Mouse (Mus musculus): Measurements from ENCODE around the gene Brsk1.
A peak's percentile ranks its signal among the peaks of the same experiment; 100 is the strongest.

Brsk1 gene

DNA sequence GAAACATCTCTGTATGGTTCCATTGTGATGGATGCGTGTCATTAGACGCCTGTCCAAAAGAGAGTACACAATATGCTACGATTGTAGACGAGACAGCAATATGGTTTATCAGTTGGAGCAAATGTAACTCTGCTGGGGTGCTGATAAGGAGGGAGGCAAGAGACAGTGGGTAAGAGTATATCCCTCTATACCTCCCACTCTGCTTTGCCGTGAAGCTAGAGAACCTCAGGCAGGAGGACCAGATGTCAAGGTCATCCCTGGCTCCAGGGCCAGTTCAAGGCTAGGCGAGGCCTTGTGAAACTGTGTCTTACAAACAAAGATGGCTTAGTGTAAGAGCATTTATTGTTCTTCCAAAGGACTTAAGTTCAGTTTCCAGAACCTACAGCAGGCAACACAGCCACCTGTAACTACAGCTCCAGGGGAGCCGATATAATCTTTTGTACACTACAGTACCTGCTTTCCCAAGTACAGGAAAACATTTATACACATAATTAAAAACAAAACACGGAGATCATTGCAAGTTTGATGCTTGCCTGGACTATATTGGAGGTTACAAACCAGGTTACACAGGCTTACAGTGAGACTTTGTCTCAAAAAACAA, 19.6 kb upstream of the Brsk1 start:
- no peak for DNase-seq

DNA sequence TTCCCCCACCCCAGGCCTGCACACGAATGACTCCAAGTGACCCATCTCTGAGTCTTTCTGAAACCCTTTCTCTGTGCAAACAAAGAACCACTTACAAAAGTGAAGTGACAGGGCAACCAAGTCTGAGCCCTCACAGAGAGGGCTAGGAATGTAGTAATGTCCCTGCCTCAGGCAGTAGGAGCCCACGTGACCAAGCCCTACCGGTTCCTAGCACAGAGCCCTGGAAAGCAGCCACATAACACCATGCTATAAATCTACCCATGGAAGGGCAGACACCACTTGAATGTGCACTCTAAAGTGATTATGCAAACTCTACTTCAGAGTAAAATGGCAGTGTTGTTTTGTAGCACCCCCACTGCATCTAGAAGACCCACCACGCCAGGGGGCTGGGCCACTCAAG, 18.4 kb upstream of the Brsk1 start:
- DNase-seq, result no peak

DNA sequence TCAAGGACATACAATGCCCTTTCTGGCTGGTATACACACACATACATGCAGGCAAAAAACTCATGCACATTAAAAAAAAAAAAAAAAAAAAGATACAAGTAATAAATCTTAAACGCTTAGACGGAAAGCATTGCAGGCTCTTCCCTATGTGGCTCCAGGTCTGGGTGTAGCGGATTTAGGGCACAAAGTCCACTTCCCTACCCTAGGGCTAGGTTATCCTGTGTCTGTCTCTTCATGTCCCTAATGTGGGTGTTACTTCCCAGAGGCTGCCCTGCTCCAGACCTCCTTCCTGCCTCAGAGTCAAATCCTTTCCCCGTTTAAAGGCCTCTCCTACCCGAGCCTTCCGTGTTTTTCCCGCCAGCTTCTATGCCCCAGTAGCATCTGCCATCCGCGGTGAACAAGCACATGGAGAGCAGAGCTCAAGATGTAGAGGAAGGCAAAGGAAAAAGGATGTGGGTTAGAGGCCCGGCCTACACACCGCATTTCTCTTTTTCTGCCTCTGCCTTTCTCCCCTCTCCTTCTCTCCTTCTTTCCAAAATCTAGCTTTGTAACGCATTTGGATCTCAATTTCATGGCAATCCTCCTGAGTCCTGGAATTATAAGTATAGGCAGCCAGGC, 16.2 kb upstream of the Brsk1 start:
- DNase-seq, result no peak

DNA sequence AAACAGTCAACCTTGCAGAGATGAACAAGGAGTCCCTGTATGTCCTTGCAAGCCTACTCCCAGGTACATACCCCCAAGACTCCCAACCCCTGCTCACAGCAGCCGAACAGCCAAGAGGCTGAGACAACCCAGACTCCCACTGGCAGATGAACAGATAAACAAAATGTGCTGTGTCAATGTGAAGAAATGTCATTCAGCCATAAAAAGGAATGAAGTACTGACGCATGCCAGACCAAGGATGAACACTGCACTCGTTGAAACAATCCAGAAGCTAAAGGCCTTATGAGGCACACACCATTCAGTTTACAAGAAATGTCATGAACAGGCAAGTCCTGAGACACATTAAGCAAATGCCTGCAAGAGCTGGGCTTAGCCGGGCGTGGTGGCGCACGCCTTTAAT, 15.2 kb upstream of the Brsk1 start:
- no peak for DNase-seq

DNA sequence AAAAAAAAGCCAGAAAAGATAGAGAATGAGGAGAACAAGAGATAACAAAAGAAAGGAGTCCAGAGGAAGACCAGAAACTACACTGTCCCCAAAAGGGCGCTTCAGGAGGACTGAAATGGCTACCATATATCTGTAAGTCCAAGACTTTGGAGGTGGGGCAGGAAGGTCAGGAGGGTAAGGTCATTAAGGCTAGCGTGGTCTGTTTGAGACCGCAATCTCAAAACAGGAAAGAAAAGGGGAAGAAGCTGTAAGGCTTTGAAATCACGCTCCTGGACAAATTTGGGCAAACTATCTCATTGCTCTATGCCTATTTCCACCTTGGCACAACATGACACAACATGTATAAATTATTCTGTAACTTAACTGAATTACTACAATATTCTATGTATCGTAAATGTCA, 7.1 kb upstream of the Brsk1 start:
- no peak for DNase-seq

DNA sequence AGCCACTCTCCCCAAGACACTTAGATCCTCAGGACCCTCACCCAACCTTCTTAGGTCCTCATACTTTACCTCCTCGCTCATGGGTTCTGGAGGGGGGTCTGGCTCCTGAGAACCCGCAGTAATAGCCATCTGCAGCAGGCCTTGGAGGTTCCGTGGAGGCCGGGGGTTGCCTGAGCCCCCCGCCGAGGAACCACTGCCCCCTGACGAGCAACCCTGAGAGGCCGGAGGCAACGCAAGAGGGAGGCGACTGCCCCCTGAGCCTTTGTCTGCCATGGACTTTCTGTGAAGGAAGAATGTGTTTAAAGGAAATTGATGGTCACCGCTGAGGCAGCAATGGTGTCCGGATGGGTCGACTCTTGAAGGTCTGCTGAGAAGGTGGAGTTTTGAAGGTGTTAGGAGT, 6.2 kb upstream of the Brsk1 start:
- no peak for DNase-seq

DNA sequence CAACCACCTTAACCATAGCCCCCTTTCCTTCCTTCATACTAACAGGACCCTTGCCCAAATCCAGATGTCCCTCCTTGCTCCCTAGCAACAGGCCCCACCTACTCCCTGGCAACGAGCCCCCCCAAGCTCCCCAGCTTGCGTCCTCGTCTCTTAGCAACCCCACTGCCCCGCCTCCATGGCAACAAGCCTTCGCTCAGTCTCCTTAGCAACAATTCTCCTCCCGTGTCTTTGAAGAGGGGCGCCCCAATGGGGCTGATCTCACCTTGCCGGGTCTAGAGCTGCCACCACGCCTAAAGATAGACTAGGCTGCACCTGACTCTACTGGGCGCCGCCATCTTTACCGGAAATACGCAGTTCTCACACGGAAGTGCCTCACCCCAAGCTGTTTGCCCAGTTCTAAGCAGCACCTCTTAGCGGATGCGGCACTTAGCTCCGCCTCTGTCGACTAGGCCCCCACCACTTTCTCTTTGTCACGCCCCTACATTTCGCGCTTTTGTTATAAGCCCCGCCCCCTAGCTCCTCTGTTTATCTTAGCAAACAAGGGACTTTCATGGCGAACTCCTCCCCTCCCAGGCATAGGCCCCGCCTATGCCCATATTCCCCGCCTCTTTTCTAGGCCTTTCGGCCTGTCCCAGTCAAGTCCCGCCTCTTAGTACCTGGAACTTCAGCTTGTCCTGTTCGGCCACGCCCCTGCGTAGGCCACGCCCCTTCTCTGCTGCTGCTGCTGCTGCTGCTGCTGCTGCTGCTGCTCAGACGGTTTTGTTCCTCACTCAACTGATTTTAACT, 5.6 kb upstream of the Brsk1 start, which contains the start of gene Hspbp1:
TSS of gene Hspbp1 (minus strand) at position 437 of the 786 bp plus-strand sequence.
- DNase-seq, result peak; percentile 87

DNA sequence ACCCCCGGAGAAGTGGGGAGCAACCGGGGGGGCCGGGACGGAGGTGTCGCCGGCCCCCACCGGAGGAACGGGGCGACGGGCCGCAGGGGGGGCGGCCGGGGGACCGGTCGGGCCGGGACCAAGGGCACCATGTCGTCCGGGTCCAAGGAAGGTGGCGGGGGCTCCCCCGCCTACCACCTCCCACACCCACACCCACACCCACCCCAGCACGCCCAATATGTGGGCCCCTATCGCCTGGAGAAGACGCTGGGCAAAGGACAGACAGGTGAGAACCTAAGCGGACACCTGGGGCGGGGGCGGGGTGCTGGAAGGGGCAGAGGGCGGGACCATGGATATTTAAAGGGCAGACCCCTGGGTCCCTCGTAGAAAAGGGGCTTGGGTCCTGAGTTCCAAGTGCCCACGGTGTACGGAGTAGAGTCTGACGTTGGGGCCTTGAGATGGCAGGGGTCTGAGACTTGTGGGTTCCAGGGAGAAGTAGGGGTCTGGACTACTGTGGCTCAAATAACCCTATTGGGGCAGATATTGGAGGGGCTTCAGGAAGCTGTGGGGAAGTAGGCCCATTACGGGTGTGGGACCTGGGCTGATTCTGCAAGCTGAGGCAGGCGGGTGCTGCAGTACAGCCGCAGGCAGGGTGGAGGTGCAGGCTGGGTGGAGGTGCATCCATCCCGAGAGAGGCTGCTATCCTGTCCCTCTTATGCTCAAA, 698 bp downstream of the Brsk1 start:
- peak; percentile 52 for DNase-seq

DNA sequence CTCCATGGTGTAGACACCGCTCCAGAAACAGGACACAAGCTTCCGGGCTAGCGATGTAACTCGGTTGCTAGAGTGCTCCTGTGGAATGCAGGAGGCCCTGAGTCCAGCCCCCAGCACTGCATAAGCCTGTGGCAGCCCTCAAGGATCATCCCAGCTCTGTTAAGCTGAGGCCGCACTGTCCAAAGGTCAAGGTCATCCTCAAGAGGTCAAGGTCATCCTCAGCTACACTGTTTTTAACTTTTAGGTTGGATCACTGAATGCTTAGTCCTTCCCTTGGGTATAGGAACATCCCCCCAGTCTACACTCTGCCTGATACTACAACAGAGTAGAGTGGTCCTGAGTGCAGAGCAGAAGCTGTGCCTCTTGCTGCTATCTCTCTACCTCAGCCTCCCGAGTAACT, 2.6 kb downstream of the Brsk1 start:
- DNase-seq, result no peak

DNA sequence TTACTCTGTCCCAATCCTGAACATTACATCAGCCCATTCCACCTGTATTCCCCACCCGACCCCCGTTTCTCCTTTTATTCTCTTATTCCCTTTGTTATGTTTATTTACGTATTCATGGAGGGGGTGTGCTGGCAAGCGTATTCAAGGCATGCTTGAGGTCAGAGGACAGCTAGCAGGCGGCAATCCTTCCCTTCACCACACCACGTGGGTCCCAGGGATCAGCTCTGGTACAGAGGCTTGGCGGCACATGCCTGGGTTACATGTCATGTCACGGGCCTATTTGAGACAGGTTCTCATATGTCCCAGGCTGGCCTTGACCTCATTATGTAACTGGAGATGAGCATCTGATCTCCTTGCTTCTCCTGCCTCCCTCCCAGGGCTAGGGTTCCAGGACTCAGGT, 11.9 kb downstream of the Brsk1 start:
- no peak for DNase-seq

DNA sequence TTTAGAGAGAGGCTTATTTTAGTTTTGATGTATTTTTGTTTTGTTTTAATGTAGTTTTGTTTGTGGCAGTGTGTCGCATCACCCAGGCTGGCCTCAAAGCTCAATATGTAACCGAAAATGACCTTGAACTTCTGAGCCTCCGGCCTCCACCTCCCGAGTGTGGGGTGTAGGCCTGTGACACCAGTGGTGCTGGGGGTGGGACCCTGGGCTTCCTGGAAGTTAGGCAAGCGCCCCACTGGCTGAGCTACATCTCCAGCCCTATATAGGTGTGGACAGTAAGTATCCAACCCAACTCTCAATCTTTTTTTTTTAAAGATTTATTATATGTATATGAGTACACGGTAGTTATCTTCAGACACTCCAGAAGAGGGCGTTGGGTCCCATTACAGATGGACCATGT, 12.8 kb downstream of the Brsk1 start:
- no peak for DNase-seq

DNA sequence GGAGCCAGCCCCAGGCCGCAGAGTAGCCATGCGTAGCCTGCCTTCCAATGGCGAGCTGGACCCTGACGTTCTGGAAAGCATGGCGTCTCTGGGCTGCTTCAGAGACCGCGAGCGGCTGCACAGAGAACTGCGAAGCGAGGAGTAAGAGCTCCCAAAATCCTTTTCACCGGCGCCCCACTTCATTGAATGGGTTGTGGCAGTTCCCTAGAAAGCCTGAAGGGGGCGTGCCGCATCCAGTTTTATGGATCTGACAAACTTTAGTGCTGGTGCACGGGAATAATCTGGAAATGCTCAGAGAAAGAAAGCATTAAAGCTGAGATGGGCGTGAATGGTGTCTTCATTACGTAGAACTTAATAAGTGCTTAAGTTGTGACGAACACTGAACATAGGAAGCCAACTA, 14.7 kb downstream of the Brsk1 start:
- DNase-seq, result peak; percentile 42

DNA sequence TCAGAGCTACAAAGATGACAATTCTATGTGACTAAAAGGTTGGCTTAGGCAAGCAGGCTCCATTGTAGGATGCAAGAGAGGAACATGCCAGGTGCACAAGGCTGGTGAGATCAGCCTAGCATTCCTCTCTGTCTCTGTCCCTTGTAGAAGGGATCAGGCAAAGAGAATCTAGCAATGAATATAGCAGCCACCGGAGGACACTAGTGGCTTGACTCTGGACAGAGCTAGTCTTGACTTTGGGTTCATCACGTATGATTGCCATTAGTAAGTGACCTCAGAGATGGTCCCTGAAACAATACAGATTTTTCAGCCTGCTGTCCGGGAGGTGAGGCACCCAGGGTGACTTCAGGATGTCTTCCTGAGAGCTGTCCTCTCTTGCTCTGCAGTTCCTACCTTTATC, 22.2 kb downstream of the Brsk1 start:
- no peak for DNase-seq

DNA sequence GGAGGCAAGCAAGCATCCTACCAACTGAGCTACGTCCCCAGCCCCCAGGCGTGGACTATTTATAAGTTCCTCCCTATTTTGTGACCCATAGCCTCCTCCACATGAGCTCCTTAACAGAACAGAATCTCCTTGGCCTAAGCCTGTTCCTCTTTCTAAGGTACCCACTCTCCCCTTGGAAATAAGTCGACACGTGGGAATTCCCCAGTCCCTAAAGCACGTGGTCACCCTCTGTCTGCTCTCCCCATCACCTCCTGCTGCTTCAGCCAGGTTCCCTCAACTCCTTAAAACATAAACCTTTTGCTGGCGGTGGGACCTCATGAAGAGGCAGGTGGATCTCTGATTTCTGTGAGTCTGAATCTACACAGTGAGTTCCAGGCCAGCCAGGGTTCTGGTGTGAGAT, 26.6 kb downstream of the Brsk1 start:
- DNase-seq, result no peak

DNA sequence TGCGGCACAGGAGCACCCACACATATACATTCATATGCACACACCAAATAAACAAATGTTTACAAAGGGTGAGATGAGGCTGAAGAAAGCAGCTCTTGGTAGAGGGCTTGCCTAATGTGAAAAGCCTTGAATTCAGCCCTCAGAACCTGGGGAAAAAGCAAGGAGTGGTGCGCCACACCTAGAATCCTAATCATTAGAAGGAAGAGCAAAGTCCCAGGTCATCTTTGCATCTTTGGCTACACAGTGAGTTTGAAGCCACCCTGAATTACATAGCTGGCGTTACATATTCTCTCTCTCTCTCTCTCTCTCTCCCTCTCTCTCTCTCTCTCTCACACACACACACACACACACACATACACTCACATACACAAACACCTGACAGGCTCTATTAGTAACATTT, 28.9 kb downstream of the Brsk1 start:
- DNase-seq, result no peak

DNA sequence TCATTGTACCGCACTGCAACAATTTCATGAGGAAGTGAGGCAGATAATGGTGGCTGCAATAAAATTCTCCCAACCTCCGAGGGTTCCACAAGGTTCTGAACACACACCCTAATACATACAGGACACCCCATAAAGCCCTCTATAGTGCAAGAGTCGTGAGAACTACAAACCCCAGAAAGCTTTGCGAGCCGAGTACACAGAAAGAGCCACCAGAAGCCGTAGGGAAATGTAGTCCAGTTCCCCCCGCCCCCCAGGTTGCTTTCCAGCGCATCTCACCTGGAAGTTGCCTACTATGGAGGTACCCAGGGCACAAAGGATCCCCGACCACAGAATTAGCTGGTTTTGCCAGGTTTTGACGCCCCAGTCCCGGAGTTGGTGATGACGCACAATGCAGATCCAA, 33.1 kb downstream of the Brsk1 start:
- DNase-seq, result peak; percentile 33

DNA sequence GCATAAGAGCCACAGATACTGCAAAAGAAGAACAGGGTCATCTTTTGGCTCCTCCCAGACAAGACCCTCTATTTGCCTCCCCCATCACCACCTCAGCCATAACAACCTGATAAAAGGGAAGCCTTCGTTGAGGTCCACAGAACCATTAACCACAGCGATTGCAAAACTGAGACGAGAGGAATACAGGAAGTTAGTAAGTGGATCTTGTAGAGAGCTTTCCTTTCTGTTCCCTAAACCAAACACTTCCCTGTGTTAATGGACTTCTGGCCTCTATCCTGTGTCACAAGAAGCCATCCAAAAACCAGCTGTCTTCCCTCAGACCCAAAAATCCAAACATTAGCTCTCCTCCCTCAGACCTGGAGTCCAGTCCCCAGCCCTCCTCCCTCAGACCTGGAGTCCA, 34.0 kb downstream of the Brsk1 start:
- no peak for DNase-seq

DNA sequence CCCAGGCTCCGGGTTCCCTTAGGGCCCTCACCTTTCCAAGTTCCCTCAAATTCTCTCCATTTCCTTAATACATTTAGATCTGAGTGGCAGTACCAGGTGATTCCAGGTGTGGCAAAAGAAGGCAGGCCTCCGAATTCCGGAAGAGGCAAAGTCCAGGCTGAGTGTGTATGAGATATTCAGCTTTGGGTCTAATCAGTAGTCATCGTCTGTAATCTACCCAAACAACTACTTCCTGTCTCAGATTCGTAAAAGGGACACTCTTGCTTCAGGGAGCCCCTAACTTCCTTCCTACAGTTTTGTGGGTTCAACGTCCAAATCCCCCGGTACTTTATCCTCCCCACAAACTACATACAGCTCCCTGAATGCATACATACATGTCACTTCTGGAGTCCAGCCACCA, 34.8 kb downstream of the Brsk1 start, which contains the start of gene Tmem150b:
TSS of gene Tmem150b (minus strand) at position 81 of the 400 bp plus-strand sequence.
- DNase-seq, result no peak

DNA sequence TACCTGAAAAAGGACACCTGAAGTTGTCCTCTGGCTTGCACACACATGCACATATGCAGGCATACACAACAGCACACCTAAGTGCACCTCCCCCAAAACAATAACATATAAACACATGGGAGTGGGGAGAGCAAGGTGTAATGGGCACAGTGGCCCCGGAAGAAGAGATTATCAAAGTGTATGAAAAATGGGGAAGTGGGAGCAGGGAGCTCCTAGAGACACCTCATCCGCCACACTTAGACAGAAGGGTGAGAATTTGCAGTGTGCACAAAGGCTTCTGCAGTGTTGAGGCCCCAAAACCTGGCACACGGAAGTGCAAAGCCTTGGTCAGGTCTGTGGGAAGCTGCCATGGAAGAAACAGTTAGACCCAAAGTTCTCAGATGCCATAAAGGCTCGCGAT, 40.7 kb downstream of the Brsk1 start:
- DNase-seq, result no peak

DNA sequence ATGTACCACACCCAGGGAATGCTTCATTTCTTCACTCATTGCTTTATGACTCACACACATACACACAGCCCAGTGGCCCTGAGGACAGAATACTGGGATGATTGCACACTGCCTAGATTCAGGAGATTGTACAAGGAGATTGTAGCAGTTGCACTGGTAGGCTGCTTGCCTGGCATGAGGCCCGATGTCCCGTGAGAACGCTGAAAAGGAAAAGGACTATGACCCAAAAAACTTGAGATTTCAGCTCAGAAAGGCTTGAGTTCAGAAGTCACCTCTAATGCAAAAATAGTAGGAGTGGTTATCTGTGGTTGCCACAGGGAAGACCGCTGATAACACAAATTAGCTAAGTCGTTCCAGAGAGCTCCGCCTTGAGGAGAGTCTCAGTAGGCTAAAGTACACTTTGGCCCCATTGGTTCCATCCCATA, 42.6 kb downstream of the Brsk1 start:
- DNase-seq, result no peak

DNA sequence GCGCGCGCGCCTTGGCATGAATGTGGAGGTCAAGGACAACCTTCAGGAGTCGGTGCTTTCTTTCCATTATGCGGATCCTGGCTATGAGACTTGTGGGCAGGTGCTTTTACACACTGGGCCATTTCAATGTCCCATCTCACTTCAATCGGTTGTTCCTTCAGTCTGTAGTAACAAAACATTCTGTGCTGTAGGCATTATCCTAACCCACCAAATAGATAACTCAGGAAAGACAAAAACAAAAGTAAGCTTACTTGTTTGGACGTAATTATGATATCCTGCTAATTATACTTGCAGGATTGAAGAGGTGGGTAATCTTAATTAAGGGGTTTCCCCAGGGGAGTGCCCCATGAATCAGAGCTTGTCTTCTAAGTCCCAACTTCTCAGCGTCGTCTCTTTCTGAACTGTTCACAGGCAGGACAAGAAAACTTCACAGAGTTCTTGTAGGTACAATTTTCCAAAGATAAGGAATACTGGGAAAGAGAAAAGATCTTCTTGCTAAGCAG, 48.7 kb downstream of the Brsk1 start:
- DNase-seq, result no peak

DNA sequence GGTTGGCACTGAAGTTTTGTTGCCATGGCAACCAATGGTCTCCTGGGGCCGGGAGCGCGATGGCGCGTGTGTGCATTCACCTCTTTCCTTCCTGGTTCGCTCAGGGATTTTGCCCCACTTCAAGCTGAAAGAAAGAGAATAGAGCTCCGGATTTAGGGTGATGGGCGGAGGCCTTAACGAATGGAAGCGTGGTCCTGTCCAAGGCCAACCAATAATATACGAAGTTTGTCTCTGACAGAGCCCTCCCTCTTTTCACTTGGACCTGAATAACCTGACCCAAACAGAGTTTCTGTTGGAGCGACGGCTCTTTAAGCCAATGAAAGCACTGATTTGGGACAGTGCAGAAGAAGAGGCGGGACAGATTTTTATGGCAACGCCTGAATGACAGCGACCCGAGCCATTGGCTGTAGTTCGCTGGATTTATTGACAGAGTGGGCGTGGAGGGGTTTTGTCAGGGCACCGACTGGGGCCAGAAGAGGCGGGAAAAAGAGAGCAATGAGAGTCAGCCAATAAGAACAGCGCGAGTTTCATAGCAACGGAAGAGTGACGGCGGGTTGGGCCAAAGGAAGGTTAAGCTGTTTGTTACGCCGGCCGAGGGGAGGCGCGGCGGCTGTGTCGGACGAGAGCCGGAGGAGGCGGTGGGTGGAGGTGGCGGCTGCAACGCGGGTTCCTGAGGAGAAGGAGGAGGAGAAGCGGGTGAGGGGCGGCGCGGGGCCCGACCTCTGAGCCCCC, 49.3 kb downstream of the Brsk1 start, which contains the start of gene Kmt5c:
TSS of gene Kmt5c (plus strand) at position 572 of the 732 bp plus-strand sequence.
- peak; percentile 98 for DNase-seq

DNA sequence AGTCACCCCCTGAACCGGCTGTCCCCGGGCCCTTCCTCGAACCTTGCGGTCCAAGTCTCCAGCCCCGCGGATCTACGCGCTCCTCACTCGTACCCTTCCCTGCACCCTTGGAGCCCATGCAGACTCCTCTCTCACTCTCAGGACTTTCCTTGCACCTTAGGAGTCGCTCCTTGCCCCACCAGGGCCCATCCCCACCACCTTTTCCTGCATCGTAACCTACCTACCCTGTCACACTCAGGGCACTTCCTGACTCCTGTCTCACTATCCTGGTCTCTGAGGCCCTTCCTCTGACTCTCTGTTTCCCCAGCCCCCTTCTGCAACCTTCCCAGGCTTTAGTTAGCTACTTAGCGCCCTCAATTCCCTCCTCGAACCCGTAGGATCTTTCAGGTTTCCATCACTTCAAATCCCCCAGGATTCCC, 49.9 kb downstream of the Brsk1 start:
- DNase-seq, result no peak

Data from cerebellum, adult 11 months (tissue).